Mouse (Mus musculus) forebrain, postnatal 0 days (tissue): ENCODE results near the gene Mapt. TPM values are rescaled to one million over a fixed set of nuclear protein-coding genes. Genes with fewer than 3 reads are reported as not detected.

Experiments
- ATAC-seq: fragments of 200-750 bp; cut with Nextera tagmentation; 2 replicates; pipeline ENCODE4 v1.8.0; 2017; ENCODE audit warnings: mild to moderate bottlenecking, moderate library complexity
- DNase-seq: peaks from one replicate; pipeline ENCODE4 v3.0.0-alpha.2; 2015
- H3K27ac ChIP-seq: fragments of 300-500 bp; sonication (generic); 2 replicates; pipeline ENCODE4 v1.5.1; 2014; ENCODE audit warnings: low read depth, mild to moderate bottlenecking, antibody characterized with exemption, low read length, moderate library complexity, mixed read lengths
- H3K27me3 ChIP-seq: fragments of 300-500 bp; sonication (generic); 2 replicates; pipeline ENCODE4 v1.6.1; 2014; ENCODE audit warnings: mild to moderate bottlenecking, low read length, mixed read lengths; ENCODE audit not compliant: insufficient read depth
- H3K36me3 ChIP-seq: fragments of 300-500 bp; sonication (generic); 2 replicates; pipeline ENCODE4 v1.6.1; 2014; ENCODE audit warnings: mild to moderate bottlenecking, moderate library complexity; ENCODE audit not compliant: insufficient read depth
- H3K4me1 ChIP-seq: fragments of 300-500 bp; sonication (generic); 2 replicates; pipeline ENCODE4 v1.6.1; 2014; ENCODE audit warnings: antibody characterized with exemption; ENCODE audit not compliant: insufficient read depth
- H3K4me2 ChIP-seq: fragments of 300-500 bp; sonication (generic); 2 replicates; pipeline ENCODE4 v1.6.1; 2014; ENCODE audit warnings: low read depth, mild to moderate bottlenecking, moderate library complexity
- H3K4me3 ChIP-seq: fragments of 300-500 bp; sonication (generic); 2 replicates; pipeline ENCODE4 v1.5.1; 2014; ENCODE audit warnings: low read depth, low read length, mixed read lengths
- H3K9ac ChIP-seq: fragments of 300-500 bp; sonication (generic); 2 replicates; pipeline ENCODE4 v1.6.1; 2014; ENCODE audit warnings: mild to moderate bottlenecking
- H3K9me3 ChIP-seq: fragments of 300-500 bp; sonication (generic); 2 replicates; pipeline ENCODE4 v1.6.1; 2016; ENCODE audit warnings: low read length
- CTCF ChIP-seq: sonication (generic); IDR thresholded peaks from 2 replicates; pipeline ENCODE4 v1.5.1; 2016; ENCODE audit warnings: antibody characterized with exemption, control low read depth, low read depth
- WGBS: fragments of 180-500 bp; shearing (Covaris S2); extraction: QIAGEN DNeasy Blood & Tissue Kit; methylation state at CpG from one replicate; pipeline ENCODE4 v1.1.7; 2014; 5-methylcytosine and 5-hydroxymethylcytosine counted together
- polyA plus RNA-seq: library from polyadenylated mRNA; unstranded; fragments of >200 nt; fragmentation: Nextera tagmentation; extraction: Ambion mirVana; gene quantifications from 2 replicates; pipeline ENCODE4 v1.2.1, GENCODE M21; 2015
- total RNA-seq: library from RNA; depleted of rRNA; stranded (reverse); fragments of >200 nt; gene quantifications from 2 replicates; pipeline ENCODE4 v1.2.3, GENCODE M21; 2014

Mapt gene
- total and polyA plus RNA-seq, 2 experiments from 2014 or later, result 641 to 1,388 TPM

DNA sequence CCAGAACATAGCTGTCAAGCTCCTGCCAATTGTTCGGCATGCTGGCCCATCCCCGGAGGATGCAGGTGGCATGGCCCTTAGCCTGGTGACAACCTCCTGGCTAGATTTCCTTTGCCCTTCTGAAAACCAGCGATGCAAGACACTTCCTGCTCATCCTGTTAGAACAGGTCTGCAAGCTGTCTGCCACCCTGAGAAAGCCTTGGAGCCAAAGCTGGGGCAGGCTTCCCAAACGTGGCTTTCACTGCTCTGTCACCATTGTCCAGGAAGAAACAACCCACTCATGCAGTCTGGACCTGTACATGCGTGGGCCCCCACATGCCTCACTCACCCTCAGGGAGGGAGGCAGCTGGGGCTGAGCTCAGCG, 57.6 kb downstream of the Mapt start:
- TF ChIP-seq CTCF, result no peak
- H3K4me1 ChIP-seq, result no peaks in the 10 kb centered on the region
- peaks cover 61% of the 10 kb centered on the region for H3K36me3 ChIP-seq
- WGBS, result 53% methylated on average over 6 of the region's 6 CpGs
- no peak overlapping the region for H3K9ac ChIP-seq
- DNase-seq (peak; percentile 13), ATAC-seq (peak; percentile 28)
- peak overlapping the region; percentile 66 for H3K27ac ChIP-seq
- H3K27me3 ChIP-seq, result no peaks in the 10 kb centered on the region
- no peaks in the 10 kb centered on the region for H3K9me3 ChIP-seq
- no peak overlapping the region for H3K4me2 ChIP-seq
- no peak overlapping the region for H3K4me3 ChIP-seq

DNA sequence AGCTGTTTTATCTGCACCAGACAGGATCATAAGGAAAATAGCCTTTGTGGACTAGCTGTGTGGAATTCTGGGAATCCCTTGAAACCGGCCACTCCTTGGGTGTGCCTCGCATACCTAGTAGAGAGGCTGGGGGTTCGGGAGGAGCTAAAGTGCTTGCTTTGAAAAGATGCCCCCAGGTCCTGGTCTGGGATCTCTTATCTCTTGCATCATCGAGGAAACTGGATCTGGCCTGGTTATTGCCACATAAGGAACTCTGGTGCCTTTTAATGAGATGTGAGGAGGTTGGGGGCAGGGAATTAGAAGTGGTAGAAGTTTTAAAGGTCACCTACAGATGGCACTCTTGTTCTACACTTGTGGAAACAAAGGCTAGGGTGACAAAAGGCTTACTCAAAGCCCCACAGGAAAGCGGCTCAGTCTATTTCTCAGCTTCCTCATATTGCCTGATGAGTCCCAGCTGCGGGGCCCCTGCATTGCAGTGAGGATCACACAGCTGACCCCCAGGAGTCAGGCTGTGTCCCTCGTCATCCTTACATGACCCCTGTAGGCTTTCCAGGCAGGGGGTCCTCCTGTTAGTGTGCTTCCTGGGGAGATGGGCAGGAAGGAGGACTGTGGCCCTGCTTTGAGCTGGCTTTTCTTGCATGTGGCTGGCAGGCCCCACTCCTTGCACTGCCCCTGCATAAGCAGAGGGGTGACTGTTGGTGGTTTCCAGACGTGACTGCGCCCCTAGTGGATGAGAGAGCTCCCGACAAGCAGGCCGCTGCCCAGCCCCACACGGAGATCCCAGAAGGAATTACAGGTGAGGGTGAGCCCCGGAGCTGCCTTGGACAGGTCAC, 58.2 kb downstream of the Mapt start:
- H3K4me1 ChIP-seq, result no peaks in the 10 kb centered on the region
- H3K36me3 ChIP-seq, result peaks cover 61% of the 10 kb centered on the region
- H3K9me3 ChIP-seq, result no peaks in the 10 kb centered on the region
- DNase-seq (peak; percentile 54), ATAC-seq (peak; percentile 75)
- H3K27me3 ChIP-seq, result no peaks in the 10 kb centered on the region
- peak overlapping the region; percentile 66 for H3K27ac ChIP-seq
- no peak overlapping the region for H3K4me2 ChIP-seq
- peak; percentile 78 for TF ChIP-seq CTCF
- no peak overlapping the region for H3K9ac ChIP-seq
- 21% methylated on average over 13 of the region's 13 CpGs for WGBS
- no peak overlapping the region for H3K4me3 ChIP-seq

DNA sequence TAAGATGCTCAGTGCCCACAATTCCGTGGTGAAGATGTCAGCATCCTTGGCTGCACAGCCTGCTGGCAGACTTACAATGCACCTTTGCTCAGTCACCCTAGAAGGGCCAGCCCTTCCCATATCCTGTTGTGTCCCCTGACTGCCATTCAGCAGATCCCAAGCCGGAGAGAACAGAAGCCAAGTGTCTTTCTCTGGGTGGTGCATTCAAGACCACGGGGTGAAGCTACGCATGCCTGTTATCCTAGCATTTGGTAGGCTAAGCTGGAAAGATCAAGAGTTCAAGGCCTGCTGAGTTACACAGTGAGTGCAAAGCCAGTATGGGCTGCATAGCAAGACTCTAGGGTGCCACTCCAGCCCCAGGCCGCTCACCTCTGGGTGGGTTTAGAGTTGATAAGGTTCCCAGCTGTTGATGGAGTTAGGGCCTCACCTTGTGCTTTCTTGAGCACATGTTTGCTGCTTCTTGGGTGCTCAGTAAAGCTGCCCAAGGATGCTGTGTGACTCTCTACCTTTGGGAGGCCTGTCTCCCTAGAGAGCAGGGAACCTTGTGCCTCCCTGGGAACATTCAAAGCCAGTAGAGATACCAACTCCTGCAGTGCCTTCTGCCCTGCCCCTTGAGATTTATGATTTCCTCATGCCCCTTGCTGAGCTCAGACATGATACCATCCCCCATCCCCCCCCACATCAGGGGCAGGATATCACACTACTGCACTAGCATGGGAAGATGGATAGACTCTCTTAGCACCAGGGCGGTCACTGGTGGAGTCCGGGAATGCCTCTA, 61.4 kb downstream of the Mapt start:
- DNase-seq (no peak), ATAC-seq (no peak)
- WGBS, result 88% methylated on average over 7 of the region's 7 CpGs
- Histone ChIP-seq H3K27me3 (no peaks in the 10 kb centered on the region), H3K36me3 (peaks cover 47% of the 10 kb centered on the region), H3K4me2 (no peak overlapping the region), H3K27ac (no peak overlapping the region), H3K9ac (no peak overlapping the region), H3K9me3 (no peaks in the 10 kb centered on the region), H3K4me3 (no peak overlapping the region), H3K4me1 (no peaks in the 10 kb centered on the region)
- TF ChIP-seq CTCF, result no peak

DNA sequence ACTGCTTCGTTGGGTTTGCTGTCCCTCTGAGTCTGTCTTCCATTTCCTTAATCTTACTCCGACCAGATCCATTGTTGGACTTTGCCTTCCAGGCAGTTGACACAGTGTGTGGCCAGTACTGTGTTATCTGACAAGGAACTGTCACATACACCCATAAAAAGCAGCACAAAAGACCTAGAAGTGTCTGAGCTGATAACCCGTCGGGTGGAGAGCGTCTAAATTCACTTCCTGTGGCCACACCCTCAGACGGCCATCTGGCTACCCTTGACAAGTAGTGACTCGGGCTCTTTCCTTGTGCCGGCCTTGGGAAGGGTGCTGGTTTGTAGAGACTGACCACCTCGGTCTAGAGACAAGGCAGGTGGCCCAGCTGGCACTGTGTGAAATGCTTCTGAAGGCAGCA, 62.1 kb downstream of the Mapt start:
- no peaks in the 10 kb centered on the region for H3K4me1 ChIP-seq
- peaks cover 46% of the 10 kb centered on the region for H3K36me3 ChIP-seq
- WGBS, result 78% methylated on average over 9 of the region's 9 CpGs
- DNase-seq (no peak), ATAC-seq (no peak)
- no peak overlapping the region for H3K9ac ChIP-seq
- no peak overlapping the region for H3K27ac ChIP-seq
- no peaks in the 10 kb centered on the region for H3K9me3 ChIP-seq
- no peak for TF ChIP-seq CTCF
- H3K4me2 ChIP-seq, result no peak overlapping the region
- no peak overlapping the region for H3K4me3 ChIP-seq
- H3K27me3 ChIP-seq, result no peaks in the 10 kb centered on the region

DNA sequence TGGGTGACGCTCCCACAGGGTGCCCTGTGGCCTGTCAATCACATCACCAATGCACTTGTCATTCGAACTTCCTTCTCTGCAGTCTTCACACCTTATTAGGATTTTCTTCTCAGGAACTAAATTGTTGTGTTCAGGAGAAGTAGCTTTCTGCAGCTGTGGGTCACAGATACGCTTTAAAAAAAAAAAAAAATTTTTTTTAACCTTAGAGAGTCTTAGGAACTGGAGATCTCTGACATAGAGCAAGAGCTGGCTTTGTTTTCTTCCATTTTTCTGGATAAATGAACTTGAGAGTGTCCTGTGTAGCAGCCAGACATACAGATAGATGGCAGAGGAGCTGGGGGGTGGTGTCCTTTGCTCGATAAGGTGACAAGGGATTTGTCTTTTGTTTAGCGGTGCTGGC, 64.0 kb downstream of the Mapt start:
- H3K36me3 ChIP-seq, result peaks cover 52% of the 10 kb centered on the region
- DNase-seq (no peak), ATAC-seq (no peak)
- 64% methylated on average over 5 of the region's 5 CpGs for WGBS
- H3K9me3 ChIP-seq, result no peaks in the 10 kb centered on the region
- no peak overlapping the region for H3K4me3 ChIP-seq
- no peak overlapping the region for H3K27ac ChIP-seq
- no peak overlapping the region for H3K4me2 ChIP-seq
- H3K9ac ChIP-seq, result no peak overlapping the region
- no peaks in the 10 kb centered on the region for H3K4me1 ChIP-seq
- no peaks in the 10 kb centered on the region for H3K27me3 ChIP-seq
- no peak for TF ChIP-seq CTCF

DNA sequence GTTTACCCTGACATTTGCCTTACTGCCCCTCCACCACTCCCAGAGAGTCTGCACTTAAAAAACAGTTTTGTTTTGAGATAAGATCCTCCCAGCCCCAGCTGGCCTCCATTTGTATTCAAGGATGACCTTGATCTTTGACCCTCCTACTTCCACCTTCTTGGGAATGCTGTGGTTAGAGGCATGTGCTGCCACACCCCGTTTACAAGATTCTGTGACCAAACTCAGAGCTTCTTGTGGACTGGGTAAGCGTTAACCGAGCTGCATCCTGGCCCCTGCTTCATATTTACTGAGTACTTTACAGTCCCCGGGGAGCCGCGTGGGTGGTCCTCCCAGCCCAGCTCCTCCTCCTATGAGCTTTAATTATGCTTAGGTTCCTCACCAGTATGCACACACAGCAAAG, 64.5 kb downstream of the Mapt start:
- TF ChIP-seq CTCF, result no peak
- Histone ChIP-seq H3K9ac (no peak overlapping the region), H3K4me1 (no peaks in the 10 kb centered on the region), H3K4me3 (no peak overlapping the region), H3K27ac (no peak overlapping the region), H3K36me3 (peaks cover 49% of the 10 kb centered on the region), H3K27me3 (no peaks in the 10 kb centered on the region), H3K4me2 (no peak overlapping the region), H3K9me3 (no peaks in the 10 kb centered on the region)
- no peak for ATAC-seq
- WGBS, result 52% methylated on average over 6 of the region's 6 CpGs
- DNase-seq, result no peak

DNA sequence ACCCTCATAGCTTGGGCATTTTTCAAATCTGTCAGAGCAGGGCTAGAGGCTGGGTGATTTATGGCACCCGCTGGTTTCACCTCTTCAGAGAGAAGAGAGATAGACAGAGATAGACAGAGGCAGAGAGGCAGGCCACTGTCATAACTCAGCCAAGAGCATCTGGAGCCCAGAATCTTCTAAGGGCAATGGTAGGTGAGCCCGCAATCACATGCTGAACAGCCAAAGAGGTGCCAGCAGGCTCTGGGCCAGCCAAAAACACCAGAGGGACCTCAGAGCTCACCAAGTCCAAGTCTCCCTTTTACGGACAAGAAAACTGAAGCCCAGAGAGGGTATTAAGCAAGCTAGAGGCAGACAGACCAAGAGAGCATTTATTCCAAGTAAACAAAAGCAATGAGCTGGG, 66.5 kb downstream of the Mapt start:
- no peaks in the 10 kb centered on the region for H3K27me3 ChIP-seq
- H3K4me1 ChIP-seq, result no peaks in the 10 kb centered on the region
- no peak overlapping the region for H3K27ac ChIP-seq
- DNase-seq (no peak), ATAC-seq (no peak)
- TF ChIP-seq CTCF, result no peak
- no peaks in the 10 kb centered on the region for H3K9me3 ChIP-seq
- no peak overlapping the region for H3K4me2 ChIP-seq
- no peak overlapping the region for H3K9ac ChIP-seq
- WGBS, result 84% methylated on average over 3 of the region's 3 CpGs
- peaks cover 56% of the 10 kb centered on the region for H3K36me3 ChIP-seq
- no peak overlapping the region for H3K4me3 ChIP-seq
